Mouse (Mus musculus): ENCODE data around the gene H2al2a. TPM values are rescaled to one million over a fixed set of nuclear protein-coding genes. Genes with fewer than 3 reads are reported as not detected.
"Not testable (repeated sequence)": the region's sequence is repeated elsewhere in the genome, so short reads cannot be mapped to it uniquely, and the experiment has no call there.

Gene H2al2a
- total RNA-seq, 1 experiment from 2014 or later: not detected

DNA sequence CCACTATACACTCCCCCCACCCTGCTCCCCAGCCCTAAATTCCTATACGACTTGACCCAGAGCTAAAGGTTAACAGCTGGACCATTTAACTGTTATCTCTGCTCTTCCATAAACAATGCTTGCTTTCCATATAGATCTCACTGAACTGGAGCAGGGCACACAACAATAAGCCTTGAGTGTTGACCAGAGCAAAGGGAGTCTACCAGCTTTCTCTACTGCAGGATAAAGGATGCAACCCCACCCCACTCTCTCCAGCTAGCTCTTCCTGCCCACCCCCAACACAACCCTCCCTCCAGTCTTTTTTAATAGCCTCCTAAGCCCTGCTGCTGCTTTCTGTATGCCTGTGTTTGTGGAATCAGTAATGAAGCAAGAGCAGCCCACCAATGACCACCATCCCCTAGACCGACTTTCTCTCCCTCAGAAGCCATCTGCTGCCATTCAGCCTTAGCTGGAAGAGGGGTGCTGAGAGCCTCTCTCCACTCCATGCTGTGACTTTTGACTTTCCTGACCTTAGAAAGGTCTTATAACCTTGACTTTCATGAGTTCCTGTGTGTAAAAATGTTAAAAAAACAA lies 22.8 kb downstream of the H2al2a start:
- DNase-seq: no peak

DNA sequence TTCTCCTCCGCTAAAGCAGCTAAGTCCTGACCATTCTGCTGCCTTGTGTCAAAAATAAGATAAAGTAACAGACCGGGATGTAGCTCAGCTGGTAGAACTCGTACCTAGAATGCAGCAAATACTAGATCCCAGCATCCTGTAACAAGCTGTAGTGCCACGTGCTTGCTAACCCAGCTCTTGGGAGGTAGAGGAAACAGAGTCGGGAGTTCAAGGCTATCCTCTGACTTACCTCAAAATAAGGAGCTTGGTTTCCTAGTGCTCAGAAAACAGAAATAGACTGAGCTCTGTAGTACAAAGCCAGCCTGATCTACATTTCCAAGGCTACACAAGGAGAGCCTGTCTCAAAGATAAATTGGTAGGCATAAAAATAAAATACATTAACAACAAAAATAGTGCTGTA lies 23.5 kb downstream of the H2al2a start:
- no peak for DNase-seq

DNA sequence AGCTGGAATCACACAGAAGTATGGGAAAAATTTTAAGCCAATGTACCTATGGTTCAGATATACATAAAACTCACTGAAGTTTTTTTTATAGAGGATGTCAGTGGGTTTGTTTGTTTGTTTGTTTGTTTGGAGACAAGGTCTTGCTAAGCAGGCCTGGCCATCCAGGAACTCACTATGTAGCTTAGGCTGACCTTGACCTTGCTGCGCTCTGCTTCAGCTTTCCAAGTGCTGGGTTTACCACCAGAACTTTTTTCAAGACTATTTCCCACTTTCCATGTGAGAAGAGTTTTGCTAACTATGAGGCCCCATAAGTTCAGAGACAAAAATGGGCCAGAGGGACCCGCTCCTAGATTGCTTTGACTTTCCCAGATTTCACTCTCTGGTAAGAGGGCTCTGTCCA lies 23.9 kb downstream of the H2al2a start:
- no peak for DNase-seq

DNA sequence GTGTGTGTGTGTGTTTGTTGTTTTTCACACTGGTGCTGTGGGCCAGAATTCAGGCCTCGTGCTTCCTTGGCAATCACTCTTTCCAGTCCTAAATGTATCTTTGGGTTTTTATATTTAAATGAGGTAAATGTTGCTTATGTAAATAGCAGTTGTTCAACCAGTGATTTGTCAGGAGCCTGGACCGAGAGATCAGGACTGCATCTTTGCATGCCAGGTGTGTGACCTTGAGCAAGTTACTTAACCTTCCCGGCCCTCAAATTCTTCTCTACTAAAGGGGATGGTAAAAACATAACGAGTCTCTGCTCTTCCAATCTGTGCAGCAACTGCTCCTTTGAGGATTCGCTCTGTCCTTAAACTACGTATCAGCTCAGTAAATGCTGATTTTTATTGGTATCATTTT lies 25.4 kb downstream of the H2al2a start:
- no peak for DNase-seq

DNA sequence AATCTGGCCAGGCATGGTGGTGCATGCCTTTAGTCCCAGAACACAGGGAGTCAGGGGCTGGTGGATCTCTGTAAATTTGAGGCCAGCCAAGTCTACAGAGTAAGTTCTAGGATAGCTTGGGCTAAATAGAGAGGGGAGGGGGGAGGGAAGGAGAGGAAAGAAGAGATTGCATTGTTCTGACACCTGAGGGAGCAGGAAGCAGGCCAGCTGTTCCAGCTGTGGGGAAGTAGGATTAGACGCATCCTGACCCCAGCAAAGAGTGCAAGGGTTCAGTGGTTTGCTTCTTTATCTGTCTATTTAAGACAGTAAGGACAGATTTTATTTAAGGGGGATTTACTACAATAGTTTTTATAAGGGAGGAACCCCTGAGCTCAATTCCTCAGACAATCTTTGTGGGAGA lies 26.1 kb downstream of the H2al2a start:
- DNase-seq: no peak

- DNase-seq: no peak
These were observed 26.6 kb downstream of the H2al2a start for GRCm38 (mm10) chr2:17970187-17970586.

- no peak for DNase-seq
These were observed 28.2 kb downstream of the H2al2a start for GRCm38 (mm10) chr2:17968571-17968970.

DNA sequence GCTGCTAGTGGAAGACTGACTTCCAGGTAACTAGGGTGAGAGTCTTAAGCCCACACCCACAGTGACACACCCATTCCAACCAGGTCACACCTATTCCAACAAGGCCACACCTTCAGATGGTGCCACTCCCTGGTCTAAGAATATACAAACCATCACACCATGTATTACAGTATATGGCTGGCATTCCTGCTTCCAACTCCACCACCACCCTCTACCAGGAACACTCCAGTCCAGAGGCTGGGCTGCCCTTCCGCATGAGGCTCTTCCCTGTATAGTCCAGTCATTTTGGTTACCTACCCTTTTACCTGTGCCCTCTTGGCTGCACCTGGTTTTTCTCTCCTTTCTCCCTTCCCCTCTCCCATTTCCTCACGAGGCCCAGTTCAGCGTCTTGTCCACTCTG lies 28.7 kb downstream of the H2al2a start:
- not testable (repeated sequence) for DNase-seq

- no peak for DNase-seq
These were observed 37.3 kb downstream of the H2al2a start for GRCm38 (mm10) chr2:17959501-17959900.

DNA sequence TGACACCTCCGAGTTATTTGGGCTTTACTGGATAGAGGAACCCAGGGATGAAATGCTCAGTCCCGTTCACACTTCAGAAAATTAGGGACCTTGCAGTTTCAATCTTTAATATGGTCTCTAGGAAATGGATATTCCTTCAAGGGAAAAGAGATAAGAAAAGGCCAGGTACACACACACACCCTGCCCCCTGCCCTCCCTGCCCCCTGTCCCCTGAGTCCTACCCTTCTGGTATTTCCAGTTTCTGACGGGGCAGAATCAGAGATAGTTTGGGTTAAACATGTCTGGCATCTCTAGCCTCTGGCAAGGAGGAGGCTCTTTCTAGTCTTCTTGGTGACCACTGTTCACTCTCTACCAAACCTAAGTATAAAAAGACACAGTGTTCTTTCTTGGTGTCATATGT lies 49.9 kb downstream of the H2al2a start:
- no peak for DNase-seq

Other genes starting within 250 kb of the H2al2a start
- 2.1 and 3.7 TPM in 2 replicates for gene A930004D18Rik, start 40.8 kb upstream of the H2al2a start, total RNA-seq (2021)
- 4.2 and 5.4 TPM in 2 replicates for gene Skida1, start 52.1 kb upstream of the H2al2a start, total RNA-seq (2021)
- gene Mllt10, start 58.3 kb upstream of the H2al2a start, total RNA-seq (2021): 59.0 and 68.1 TPM in 2 replicates